Mouse (Mus musculus) small intestine, adult 2 months (tissue): Measurements from ENCODE around the gene Gm10392.

Experiments used
- CTCF ChIP-seq: fragments of 200-500 bp; IDR thresholded peaks from 2 replicates; pipeline ENCODE4 v1.5.1; 2012; ENCODE audit warnings: low read depth, mild to moderate bottlenecking, control low read depth, inconsistent platforms, low read length, moderate library complexity, mixed read lengths; ENCODE audit not compliant: insufficient replicate concordance, insufficient read length; ENCODE audit errors: extremely low read depth
- POLR2A ChIP-seq: fragments of 200-500 bp; IDR thresholded peaks from 2 replicates; pipeline ENCODE4 v1.6.1; 2012; ENCODE audit warnings: low read depth, mild to moderate bottlenecking, control low read depth, inconsistent platforms, low read length, moderate library complexity

GRCm38 (mm10) chr11:77476216-77476615 is 42.8 kb downstream of the Gm10392 start:
- TF ChIP-seq CTCF (no peak), POLR2A (no peak)
